Mouse (Mus musculus) forebrain, embryonic 12.5 days (tissue): Measurements from ENCODE around the gene Cox11. TPM values are rescaled to one million over a fixed set of nuclear protein-coding genes. Genes with fewer than 3 reads are reported as not detected.

ENCODE experiments used
- ATAC-seq: fragments of 200-750 bp; cut with Nextera tagmentation; 2 replicates; pipeline ENCODE4 v1.8.0; 2017; ENCODE audit warnings: moderate TSS enrichment; ENCODE audit not compliant: low FRiP score
- H3K27ac ChIP-seq: fragments of 300-500 bp; sonication (generic); 2 replicates; pipeline ENCODE4 v1.5.1; 2016; ENCODE audit warnings: mild to moderate bottlenecking
- H3K27me3 ChIP-seq: fragments of 300-500 bp; sonication (generic); 2 replicates; pipeline ENCODE4 v1.6.1; 2016; ENCODE audit warnings: mild to moderate bottlenecking
- H3K36me3 ChIP-seq: fragments of 300-500 bp; sonication (generic); replicated peaks from 2 replicates; pipeline ENCODE4 v1.6.1; 2016; ENCODE audit warnings: mild to moderate bottlenecking
- H3K4me1 ChIP-seq: fragments of 300-500 bp; sonication (generic); 2 replicates; pipeline ENCODE4 v1.6.1; 2016
- H3K4me2 ChIP-seq: fragments of 300-500 bp; sonication (generic); 2 replicates; pipeline ENCODE4 v1.6.1; 2016; ENCODE audit warnings: mild to moderate bottlenecking, moderate library complexity
- H3K4me3 ChIP-seq: fragments of 300-500 bp; sonication (generic); replicated peaks from 2 replicates; pipeline ENCODE4 v1.5.1; 2016; ENCODE audit warnings: mild to moderate bottlenecking
- H3K9ac ChIP-seq: fragments of 300-500 bp; sonication (generic); 2 replicates; pipeline ENCODE4 v1.6.1; 2016; ENCODE audit warnings: mild to moderate bottlenecking
- H3K9me3 ChIP-seq: fragments of 300-500 bp; sonication (generic); 2 replicates; pipeline ENCODE4 v1.6.1; 2016
- WGBS: fragments of 180-500 bp; shearing (Covaris S2); methylation state at CpG from one replicate; pipeline ENCODE4 v1.1.7; 2016; 5-methylcytosine and 5-hydroxymethylcytosine counted together
- polyA plus RNA-seq: library from polyadenylated mRNA; unstranded; fragments of >200 nt; fragmentation: Nextera tagmentation; extraction: Ambion mirVana; gene quantifications from 2 replicates; pipeline ENCODE4 v1.2.1, GENCODE M21; 2016

Gene Cox11
- polyA plus RNA-seq, 1 experiment from 2014 or later: 42.4 TPM

DNA sequence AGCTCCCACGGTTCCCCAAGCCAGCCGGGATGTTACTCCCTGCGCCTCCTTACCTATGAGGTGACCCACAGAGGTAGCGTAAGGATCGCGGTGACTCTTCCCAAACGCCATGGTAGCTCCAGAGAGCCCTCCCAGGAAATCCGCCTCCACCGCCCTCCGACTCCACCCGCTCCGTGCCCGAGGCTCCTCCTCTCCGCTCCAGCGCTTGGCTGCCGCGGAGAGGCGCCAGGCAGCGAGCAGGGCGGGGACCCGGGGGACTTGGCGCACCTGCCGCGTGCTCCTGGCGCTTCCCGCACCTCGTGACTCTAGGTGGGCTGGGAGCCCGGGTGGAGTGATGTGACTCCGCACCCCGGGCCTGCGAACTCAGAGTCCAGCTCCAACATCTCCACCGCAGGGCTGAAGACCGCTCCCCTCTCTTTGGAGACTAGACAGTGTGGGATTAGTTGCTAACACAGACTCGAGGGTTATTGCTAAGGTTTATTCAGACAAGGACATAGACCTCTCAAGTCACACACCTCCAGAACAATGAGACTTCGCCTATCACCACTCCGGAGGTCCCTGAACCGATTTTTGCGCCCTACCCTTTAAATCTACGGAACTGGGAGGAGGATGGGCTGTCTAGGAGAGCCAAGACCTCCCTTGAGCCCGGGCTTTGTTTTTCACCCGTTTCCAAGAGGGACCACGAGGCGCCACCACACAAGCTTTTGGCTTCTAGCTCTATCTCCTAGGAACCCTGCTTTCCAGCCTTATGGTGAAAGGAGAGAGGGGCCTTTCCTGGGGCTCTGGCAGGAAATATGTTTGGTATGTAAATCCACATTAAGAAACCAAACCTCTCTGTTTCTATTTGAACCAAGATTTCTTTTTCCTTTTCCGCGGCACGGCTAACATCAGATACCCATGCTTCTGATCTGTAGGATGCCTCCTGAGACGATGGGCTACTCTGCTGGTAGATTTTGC, 49.8 kb downstream of the Cox11 start, which contains the start of gene Tom1l1:
Gene Tom1l1, minus strand, starts transcription at position 907 of the 957 bp plus-strand sequence.
- WGBS: 6% methylated on average over 47 of the region's 47 CpGs
- Histone ChIP-seq H3K27me3 (peaks cover 11% of the 10 kb centered on the region; the same call in 1 of the 2 replicates), H3K4me2 (peak within 1 kb of the TSS; percentile 85), H3K4me1 (peaks cover 11% of the 10 kb centered on the region), H3K27ac (0 out of 2 replicates have a peak within 1 kb of the TSS, but pooled peaks have one; percentile 31), H3K4me3 (peak within 1 kb of the TSS; percentile 62), H3K9ac (peak within 1 kb of the TSS; percentile 55), H3K36me3 (0 out of 2 replicates have a peak, but pooled peaks cover 2% of the 10 kb centered on the region), H3K9me3 (no peaks in the 10 kb centered on the region)
- ATAC-seq: peak; percentile 94

GRCm38 (mm10) chr11:90690361-90690760, 52.4 kb downstream of the Cox11 start:
- 31% methylated on average over 6 of the region's 6 CpGs for WGBS
- no peaks in the 10 kb centered on the region for H3K36me3 ChIP-seq
- no peak for ATAC-seq
- no peak overlapping the region for H3K4me2 ChIP-seq
- no peaks in the 10 kb centered on the region for H3K9me3 ChIP-seq
- peaks cover 11% of the 10 kb centered on the region for H3K4me1 ChIP-seq
- H3K9ac ChIP-seq: no peak overlapping the region
- no peak overlapping the region for H3K27ac ChIP-seq
- no peak overlapping the region for H3K4me3 ChIP-seq
- peaks cover 11% of the 10 kb centered on the region; the same call in 1 of the 2 replicates for H3K27me3 ChIP-seq

- Histone ChIP-seq H3K4me1 (0 out of 2 replicates have a peak, but pooled peaks cover 5% of the 10 kb centered on the region), H3K27ac (no peak overlapping the region), H3K36me3 (no peaks in the 10 kb centered on the region), H3K4me2 (no peak overlapping the region), H3K9ac (no peak overlapping the region), H3K4me3 (no peak overlapping the region), H3K9me3 (no peaks in the 10 kb centered on the region), H3K27me3 (no peaks in the 10 kb centered on the region)
- no peak for ATAC-seq
- 70% methylated on average over 4 of the region's 4 CpGs for WGBS
Observed at GRCm38 (mm10) chr11:90694206-90694605, 56.2 kb downstream of the Cox11 start.

Other genes starting within 250 kb of the Cox11 start
- 2.2 and 3.3 TPM in 2 replicates for gene Hlf, start 247.3 kb upstream of the Cox11 start, polyA plus RNA-seq
- gene Stxbp4, start 89 bp upstream of the Cox11 start, polyA plus RNA-seq: 39.4 and 41.0 TPM in 2 replicates
- gene Tom1l1, start 50.2 kb downstream of the Cox11 start, polyA plus RNA-seq: 15.9 and 18.1 TPM in 2 replicates